Mouse (Mus musculus) right cerebral cortex, postnatal 36 days (tissue): ENCODE data around the gene Ddx5.
"Not testable (repeated sequence)": the region's sequence is repeated elsewhere in the genome, so short reads cannot be mapped to it uniquely, and the experiment has no call there.

Experiments
- DNase-seq, 2 experiments: peaks; one replicate each; pipeline ENCODE4 v3.0.0; 2022; ENCODE audit warnings: low spot score in 2 of 2, mixed read lengths in 1 of 2

Ddx5 gene

GRCm38 (mm10) chr11:106762139-106762799 lies 26.7 kb downstream of the Ddx5 start:
- no peak for DNase-seq

- no peak for DNase-seq
These were observed 28.5 kb downstream of the Ddx5 start for GRCm38 (mm10) chr11:106760511-106760910.

- DNase-seq: no peak
These were observed 30.0 kb downstream of the Ddx5 start for GRCm38 (mm10) chr11:106759028-106759427.

- DNase-seq: no peak
These were observed 33.4 kb downstream of the Ddx5 start for GRCm38 (mm10) chr11:106755583-106755982.

GRCm38 (mm10) chr11:106753314-106753713 lies 35.7 kb downstream of the Ddx5 start:
- no peak for DNase-seq

- no peak for DNase-seq
These were observed 36.9 kb downstream of the Ddx5 start for GRCm38 (mm10) chr11:106752103-106752502.

- DNase-seq: no peak
These were observed 37.7 kb downstream of the Ddx5 start, which contains the start of gene Milr1 for GRCm38 (mm10) chr11:106751039-106752018. TSS of gene Milr1 (plus strand) at chr11:106751226.

GRCm38 (mm10) chr11:106750121-106750751 lies 38.7 kb downstream of the Ddx5 start, which contains the start of gene Pecam1:
TSS of gene Pecam1 (minus strand) at chr11:106750628.
- DNase-seq: no peak

GRCm38 (mm10) chr11:106749557-106750120 lies 39.3 kb downstream of the Ddx5 start:
- DNase-seq: not testable (repeated sequence)

- DNase-seq: no peak
These were observed 44.0 kb downstream of the Ddx5 start for GRCm38 (mm10) chr11:106744949-106745348.

GRCm38 (mm10) chr11:106742388-106742841 lies 46.6 kb downstream of the Ddx5 start:
- no peak for DNase-seq

GRCm38 (mm10) chr11:106741826-106742225 lies 47.2 kb downstream of the Ddx5 start:
- DNase-seq: no peak

GRCm38 (mm10) chr11:106741232-106741631 lies 47.8 kb downstream of the Ddx5 start:
- DNase-seq: no peak

GRCm38 (mm10) chr11:106740724-106741123 lies 48.3 kb downstream of the Ddx5 start:
- not testable (repeated sequence) for DNase-seq

- DNase-seq: no peak
These were observed 49.9 kb downstream of the Ddx5 start for GRCm38 (mm10) chr11:106739116-106739515.

- no peak for DNase-seq
These were observed 51.8 kb downstream of the Ddx5 start for GRCm38 (mm10) chr11:106737178-106737621.

- DNase-seq: no peak
These were observed 52.4 kb downstream of the Ddx5 start for GRCm38 (mm10) chr11:106736614-106737013.

- DNase-seq: no peak
These were observed 58.3 kb downstream of the Ddx5 start for GRCm38 (mm10) chr11:106730714-106731113.
